Mouse (Mus musculus): ENCODE results near the gene Smarca1.

The Smarca1 gene

GRCm38 (mm10) chrX:47760212-47760611 is 132.6 kb downstream of the Smarca1 start:
- CTCF ChIA-PET: no interaction called here

All from spleen, embryonic (tissue).